Mouse (Mus musculus) gastrocnemius, adult 18-20 months (tissue): ENCODE data around the gene Tdrd9. TPM values are rescaled to one million over a fixed set of nuclear protein-coding genes. Genes with fewer than 3 reads are reported as not detected.
A peak's percentile ranks its signal among the peaks of the same experiment; 100 is the strongest.

Experiments
- DNase-seq: peaks from one replicate; pipeline ENCODE4 v3.0.0; 2021; ENCODE audit warnings: low spot score
- microRNA-seq: library from miRNA; unstranded; fragments of <30 nt; microRNA quantifications from one replicate; pipeline ENCODE4 v1.2.0, GENCODE M21; 2021
- total RNA-seq, 2 experiments: library from RNA; stranded (reverse); gene quantifications; 2 replicates each; pipeline ENCODE4 v1.2.3; 2021

Tdrd9 gene
- total RNA-seq, 2 experiments from 2014 or later: 0.59 TPM; not detected in 1

DNA sequence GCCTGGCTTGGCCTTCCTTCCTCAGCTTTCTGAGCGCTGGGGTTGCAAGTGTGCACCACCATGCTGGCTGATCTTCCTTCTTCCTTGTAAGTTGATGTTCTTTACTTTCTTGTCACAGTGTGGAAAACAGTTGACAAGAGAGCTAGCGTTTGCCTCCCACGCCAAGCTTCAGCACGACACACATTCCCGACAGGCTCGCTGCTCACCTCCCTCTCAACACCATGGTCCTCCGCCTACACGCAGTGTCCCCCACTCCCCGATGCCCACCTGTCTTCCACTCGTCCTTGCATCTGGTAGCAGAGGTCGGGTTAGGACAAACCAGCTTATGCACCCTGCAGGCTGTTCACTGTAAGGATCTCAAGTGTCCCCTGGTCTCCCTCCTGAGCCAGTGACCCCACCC is 133.5 kb downstream of the Tdrd9 start:
- no peak for DNase-seq

DNA sequence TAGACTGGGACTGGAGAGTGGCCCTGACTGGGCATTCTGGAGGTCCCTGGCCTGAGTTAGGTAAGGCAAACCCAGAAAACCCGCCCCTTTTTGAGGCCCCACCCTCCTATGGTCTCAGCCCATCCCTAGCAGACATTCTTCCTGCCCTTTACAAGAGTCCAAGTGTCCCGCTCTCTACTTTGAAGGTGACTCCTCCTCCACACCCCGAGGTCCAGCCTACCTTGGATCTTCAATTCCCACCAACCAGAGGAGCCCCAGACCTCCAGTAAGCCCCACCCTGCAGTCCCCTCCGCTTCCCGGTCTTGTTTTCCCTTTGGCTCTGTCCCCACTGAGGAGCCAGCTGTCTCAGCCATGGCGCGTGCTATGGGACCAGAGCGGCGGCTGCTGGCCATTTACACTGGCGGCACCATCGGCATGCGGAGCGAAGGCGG is 135.2 kb downstream of the Tdrd9 start, which contains the start of gene Aspg:
Aspg (plus strand) TSS at position 139 of the 431 bp plus-strand sequence.
- no peak for DNase-seq

DNA sequence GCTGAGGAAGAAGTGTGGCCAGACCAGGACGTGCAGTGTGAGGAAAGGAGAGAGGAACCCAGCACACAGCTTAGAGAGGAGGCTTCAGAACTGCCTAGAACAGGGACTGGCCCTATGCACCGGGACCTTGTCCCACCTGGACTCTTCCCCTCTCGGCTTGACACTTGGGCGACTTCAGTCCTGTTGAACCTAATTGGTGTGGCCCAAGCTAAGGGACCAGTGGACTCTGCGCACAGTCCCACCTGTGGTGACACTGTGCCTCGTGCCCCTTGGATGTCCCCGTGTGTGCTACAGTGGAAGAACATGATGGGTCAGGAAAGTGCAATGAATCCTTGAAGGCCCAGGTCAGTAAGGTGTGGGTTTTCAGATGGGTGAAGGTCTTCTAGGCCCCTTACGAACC is 136.3 kb downstream of the Tdrd9 start:
- no peak for DNase-seq

DNA sequence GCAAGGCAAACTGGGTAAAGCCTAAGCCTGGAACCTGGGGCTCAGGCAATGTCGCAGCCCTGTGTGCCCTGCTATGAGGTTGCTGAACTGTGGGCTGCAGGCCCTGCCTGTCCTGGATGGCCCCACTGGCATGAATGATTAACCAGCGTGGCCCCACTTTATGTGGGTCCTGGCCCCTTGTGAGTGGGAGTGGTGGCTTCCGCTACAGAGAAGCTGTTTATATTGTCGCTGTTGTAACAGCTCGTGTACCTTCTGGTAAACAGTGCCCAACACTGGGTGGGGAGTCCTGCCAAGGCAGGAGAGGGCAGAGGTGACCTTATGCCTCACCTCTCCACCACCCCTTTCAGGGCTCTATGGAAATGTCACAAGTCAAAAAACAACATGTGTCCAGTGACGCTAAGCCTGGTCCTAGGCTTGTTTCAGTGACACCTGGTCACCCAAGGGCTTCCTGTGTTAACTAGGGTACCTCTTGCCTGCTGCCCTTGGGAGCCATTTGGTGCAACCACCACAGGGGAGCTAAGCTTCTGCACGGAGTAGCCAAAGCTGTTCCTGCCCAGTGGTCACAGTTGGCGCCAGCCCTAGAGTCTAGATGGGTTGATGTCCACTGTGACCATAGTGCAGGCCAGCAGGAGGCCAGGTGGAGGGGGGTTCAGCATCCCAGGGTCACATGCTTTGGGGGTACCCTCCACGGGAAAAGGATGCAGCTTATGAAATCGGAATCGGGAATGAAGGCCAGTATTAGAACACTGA is 137.5 kb downstream of the Tdrd9 start:
- no peak for DNase-seq

DNA sequence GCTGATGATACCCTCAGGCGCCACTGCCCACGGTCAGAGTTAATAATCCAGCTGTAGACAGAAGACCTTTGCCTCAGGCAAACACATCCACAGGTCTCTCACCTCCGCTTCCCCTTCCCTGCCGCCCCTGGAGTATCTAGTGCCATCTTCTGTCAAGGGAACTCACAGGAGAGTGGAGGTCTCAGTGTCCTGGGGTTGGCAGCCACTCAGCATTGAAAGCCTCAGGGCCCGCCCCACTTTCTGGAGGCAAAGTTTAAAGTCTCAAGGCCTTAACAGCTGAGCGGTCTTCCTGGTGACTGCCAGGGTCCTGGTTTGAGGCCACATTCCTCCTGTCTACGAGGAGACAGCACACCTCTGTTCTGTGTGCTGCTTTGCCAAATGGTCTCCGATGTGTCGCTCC is 138.3 kb downstream of the Tdrd9 start:
- no peak for DNase-seq

DNA sequence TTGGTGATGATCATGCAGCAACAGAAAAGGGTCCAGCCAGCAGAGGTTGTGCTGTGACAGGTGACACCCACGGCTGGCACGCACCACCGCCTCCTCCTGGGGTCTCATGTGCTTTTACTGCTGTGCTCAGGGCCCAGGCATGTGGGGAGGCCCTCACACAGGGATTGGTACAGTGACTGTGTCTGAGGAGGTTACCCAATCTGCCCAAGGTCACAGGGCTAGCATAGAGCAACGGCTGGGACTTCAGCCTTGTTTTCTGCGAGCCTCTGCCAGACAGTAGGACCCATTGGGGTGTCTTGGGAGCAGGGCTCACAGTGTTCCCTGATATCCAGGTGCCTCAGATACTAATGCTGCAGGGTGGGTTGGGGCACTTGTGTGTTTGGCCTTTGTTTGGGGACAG is 140.0 kb downstream of the Tdrd9 start:
- no peak for DNase-seq

DNA sequence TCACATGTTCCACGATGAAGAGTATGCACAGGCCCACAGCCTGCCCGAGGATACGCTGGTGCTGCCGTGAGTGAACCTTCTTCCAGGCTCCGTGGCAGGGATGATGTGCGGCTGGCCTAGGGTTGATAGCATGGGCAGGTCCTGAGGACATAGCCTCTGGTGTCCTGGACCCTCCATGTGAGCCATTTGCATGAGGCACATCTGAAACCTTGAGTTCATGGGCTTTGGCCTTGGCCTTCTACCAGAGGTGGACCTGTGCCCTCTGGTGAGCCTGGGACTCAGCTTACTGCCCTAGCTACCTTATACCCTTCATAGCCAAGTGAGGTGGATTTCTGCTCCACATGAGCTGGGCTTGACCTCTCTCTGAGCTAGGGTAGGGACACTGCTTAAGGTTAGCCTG is 140.9 kb downstream of the Tdrd9 start:
- no peak for DNase-seq

DNA sequence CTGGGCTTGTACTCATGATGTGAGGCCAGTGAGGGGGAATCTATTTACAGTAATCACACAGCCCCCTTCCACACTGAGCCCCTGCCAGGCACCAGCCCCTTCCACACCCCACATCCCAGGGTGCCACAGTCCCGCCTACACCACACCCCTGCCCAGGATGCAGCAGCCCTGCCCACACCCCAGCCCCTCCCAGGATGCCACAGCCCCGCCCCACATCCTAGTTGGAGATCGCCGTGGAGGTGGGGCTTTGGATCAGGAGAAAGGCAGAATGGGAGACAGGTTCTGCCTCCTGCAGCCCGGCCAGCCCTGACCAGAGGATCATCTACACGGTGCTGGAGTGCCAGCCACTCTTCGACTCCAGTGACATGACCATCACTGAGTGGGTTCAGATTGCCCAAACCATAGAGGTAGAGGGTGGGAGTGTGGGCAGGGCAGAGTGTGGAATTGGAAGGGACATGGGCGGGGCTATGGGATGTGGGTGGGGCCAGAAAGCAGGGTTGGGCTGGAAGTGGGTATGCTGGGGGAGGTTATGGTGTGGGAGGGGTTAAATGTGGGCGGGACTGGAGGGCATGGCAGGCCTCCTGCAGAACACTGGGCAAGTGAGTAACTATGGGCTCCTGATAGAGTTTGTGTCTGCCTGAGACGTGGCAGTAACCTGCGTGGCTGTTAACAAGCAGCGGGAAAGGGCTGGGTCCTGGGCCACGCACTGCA is 141.5 kb downstream of the Tdrd9 start:
- no peak for DNase-seq

DNA sequence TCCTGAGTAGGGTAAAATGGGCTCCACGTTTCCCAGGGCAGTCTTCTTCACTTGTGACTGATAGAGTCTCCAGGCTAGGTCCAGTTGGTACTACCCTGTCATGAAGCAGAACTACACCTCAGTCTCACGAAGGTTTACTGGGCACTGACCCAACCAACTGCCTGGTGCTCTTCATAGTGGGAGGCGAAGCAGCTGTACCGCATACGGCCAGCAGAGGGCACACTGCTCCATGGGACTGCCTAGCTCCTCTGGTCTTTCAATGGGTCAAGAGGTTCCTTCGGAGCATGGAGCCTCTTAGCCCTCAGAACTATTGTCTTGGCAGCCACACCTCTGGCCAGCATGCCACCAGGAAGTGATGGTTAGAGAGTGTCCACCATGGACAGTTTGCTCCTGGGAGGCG is 142.4 kb downstream of the Tdrd9 start:
- DNase-seq: peak; percentile 88

DNA sequence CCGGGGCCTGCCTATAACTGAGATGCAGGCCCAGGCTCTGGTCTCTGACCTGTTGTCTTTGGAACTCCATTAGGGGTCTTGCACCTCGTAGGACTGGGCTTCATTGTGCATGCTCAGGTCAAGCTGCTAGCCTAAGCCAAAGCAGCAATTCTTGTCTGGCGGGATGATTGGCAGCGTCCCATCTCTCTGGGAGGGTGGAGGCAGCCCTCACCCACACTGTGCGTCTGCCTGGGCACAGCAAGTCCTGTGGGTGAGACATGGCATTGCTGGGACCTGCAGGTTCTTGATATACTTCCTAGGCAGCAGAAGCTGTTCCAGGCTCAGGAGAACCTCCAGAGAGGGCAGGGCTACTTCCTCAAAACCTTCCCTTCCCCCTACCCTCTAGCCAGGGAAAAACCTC is 145.6 kb downstream of the Tdrd9 start:
- no peak for DNase-seq

DNA sequence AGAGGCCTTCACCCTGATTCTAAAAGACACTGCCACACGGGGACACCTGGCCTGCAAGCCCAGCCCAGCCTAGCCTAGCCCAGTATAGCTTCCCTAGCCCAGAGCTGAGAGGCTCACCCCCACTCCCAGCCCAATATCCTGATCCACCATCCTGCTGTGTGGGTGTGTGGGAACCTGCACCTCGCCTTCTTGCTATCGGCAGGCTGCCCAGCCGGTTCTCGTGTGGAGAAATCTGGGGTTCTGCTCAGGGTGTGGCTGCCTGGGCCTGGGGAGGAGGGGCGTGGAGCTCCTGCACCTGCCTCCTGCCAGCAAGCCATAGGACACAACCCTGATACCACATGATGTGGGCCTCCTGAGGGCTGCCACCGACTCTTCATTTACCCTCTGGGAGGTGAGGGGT is 146.3 kb downstream of the Tdrd9 start:
- no peak for DNase-seq

Small RNAs within 50 kb of the gene (microRNA-seq; reads per million reads assigned to microRNA genes)
- not detected for gene Mir3073a
- not detected for gene Mir3073b

Other genes starting within 250 kb of the Tdrd9 start
- 10 to 100 TPM; 59.1 to 60.1 TPM for gene Klc1, start 212.7 kb upstream of the Tdrd9 start, total RNA-seq
- gene Xrcc3, start 157.7 kb upstream of the Tdrd9 start, total RNA-seq: under 1 TPM; 0.31 to 0.32 TPM
- 10 to 100 TPM; 13.6 to 15.8 TPM for gene Zfyve21, start 157.4 kb upstream of the Tdrd9 start, total RNA-seq
- 1 to 10 TPM; 7.3 to 9.1 TPM for gene Ppp1r13b, start 63.4 kb upstream of the Tdrd9 start, total RNA-seq
- 100 to 1,000 TPM; 702 to 761 TPM for gene Atp5mpl, start 4.6 kb upstream of the Tdrd9 start, total RNA-seq
- gene Rd3l, start 9.8 kb downstream of the Tdrd9 start, total RNA-seq: not detected
- gene Aspg, start 135.1 kb downstream of the Tdrd9 start, total RNA-seq: not detected
- 1 to 10 TPM; 2.7 to 4.5 TPM for gene Kif26a, start 174.6 kb downstream of the Tdrd9 start, total RNA-seq